Mouse (Mus musculus): ENCODE data around the gene Hmmr.
"Not testable (repeated sequence)": the region's sequence is repeated elsewhere in the genome, so short reads cannot be mapped to it uniquely, and the experiment has no call there.

DNA sequence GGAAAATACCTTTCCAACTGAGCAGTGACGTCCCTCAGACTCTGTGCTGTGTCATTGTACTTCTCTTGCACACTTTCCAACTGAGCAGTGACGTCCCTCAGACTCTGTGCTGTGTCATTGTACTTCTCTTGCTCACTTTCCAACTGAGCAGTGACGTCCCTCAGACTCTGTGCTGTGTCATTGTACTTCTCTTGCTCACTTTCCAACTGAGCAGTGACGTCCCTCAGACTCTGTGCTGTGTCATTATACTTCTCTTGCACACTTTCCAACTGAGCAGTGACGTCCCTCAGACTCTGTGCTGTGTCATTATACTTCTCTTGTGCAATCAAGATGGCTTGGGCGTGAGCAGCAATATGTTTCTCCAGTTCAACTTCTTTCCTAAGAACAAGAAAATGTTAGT lies 23.3 kb downstream of the Hmmr start:
- not testable (repeated sequence) for TF ChIP-seq EP300, CTCF (IDR thresholded peaks at IDR 0.05; ENCODE audit: low read depth)

Measured in liver, embryonic 14.5 days (tissue).